Mouse (Mus musculus) WW6 (cell line): Measurements from ENCODE around the gene Gm21994.
A peak's percentile ranks its signal among the peaks of the same experiment; 100 is the strongest.
"Not testable (repeated sequence)": the region's sequence is repeated elsewhere in the genome, so short reads cannot be mapped to it uniquely, and the experiment has no call there.

Source experiments
- DNase-seq: peaks from one replicate; pipeline ENCODE4 v3.0.0-alpha.2; 2013; ENCODE audit warnings: low read depth, low spot score

Gene Gm21994

DNA sequence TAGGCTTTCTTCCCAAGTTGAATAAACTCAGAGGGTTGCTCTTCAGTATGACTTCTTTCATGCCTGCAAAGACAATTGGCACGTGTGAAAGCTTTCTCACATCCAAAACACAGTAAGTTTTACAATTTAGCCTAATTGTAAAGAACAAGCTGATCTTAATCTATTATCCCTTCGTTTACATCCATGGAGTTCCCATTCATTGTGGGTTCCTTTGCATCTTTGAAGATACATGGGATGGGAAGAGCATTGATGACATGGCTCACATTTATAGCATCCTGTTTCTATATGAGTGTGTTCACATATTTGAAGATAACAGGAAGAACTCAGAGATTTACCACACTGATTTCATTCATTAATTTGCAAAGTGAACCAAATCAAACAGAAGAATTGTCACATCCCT, at the start of gene Gm21994:
Gene Gm21994, minus strand, starts transcription at position 101 of the 400 bp plus-strand sequence.
- not testable (repeated sequence) for DNase-seq

GRCm38 (mm10) chr2:150299096-150299495, 43.7 kb upstream of the Gm21994 start:
- no peak for DNase-seq

- no peak for DNase-seq
These were observed 38.3 kb upstream of the Gm21994 start for GRCm38 (mm10) chr2:150293669-150294068.

- peak; percentile 40 for DNase-seq
These were observed 1.9 kb upstream of the Gm21994 start, which contains the start of gene Gm14124 for GRCm38 (mm10) chr2:150257291-150257690. Gm14124 (plus strand) TSS chr2:150257517.

- DNase-seq: peak; percentile 31
These were observed 1.5 kb upstream of the Gm21994 start for GRCm38 (mm10) chr2:150256861-150257260.

GRCm38 (mm10) chr2:150243211-150243610, 12.2 kb downstream of the Gm21994 start:
- no peak for DNase-seq

GRCm38 (mm10) chr2:150223263-150223662, 32.1 kb downstream of the Gm21994 start:
- not testable (repeated sequence) for DNase-seq

GRCm38 (mm10) chr2:150218363-150218725, 37.0 kb downstream of the Gm21994 start:
- DNase-seq: not testable (repeated sequence)

DNA sequence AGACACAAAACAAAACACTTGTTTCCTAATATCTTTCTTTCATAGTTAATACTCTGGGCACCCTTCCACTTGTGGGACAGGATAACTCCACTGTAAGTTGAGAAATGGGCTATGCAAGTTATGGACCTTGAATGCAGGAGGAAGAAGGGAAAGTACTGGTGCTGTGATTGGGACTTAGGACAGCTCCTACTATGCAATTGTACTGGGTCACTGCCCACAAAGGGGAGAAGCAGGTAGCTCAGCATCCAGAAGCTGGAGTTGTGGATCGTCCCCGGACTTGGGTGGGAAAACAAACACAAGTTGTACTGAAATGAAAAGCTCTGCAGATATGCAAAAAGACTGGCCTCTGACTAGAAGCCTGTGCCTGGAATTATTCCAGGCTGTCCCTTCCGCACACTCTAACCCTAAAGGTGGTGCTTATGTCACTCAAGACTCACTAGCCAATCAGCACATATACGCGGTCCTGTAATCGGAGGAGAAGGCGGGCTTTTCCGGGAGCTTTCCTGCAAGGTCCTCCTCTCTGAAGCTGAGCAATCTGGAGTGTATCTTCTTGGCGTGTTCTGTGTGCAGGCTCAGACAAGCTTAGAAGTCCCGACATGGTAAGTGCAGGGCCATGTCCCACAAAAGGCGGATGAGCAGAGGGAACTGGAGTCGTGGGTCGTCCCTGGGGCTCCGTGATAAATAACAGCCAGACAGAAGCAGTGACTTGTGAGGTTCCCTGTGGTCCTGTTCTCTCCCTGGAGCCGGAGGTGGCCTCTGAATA, 37.6 kb downstream of the Gm21994 start, which contains the start of gene Zfp937:
Gene Zfp937, plus strand, starts transcription at position 474 of the 763 bp plus-strand sequence.
- DNase-seq: not testable (repeated sequence)
